Mouse (Mus musculus) urinary bladder, postnatal 14 days (tissue): ENCODE results near the gene H2-M3.
A peak's percentile ranks its signal among the peaks of the same experiment; 100 is the strongest.
"Not testable (repeated sequence)": the region's sequence is repeated elsewhere in the genome, so short reads cannot be mapped to it uniquely, and the experiment has no call there.

Source experiments
- DNase-seq: peaks from one replicate; pipeline ENCODE4 v3.0.0; 2021; ENCODE audit warnings: low spot score

Gene H2-M3

GRCm38 (mm10) chr17:37270058-37270701, at the start of gene H2-M3:
Gene H2-M3 (plus strand): TSS chr17:37270220.
- DNase-seq: peak; percentile 89

- DNase-seq: no peak
These were observed 48.1 kb upstream of the H2-M3 start for GRCm38 (mm10) chr17:37221879-37222278.

- DNase-seq: not testable (repeated sequence)
These were observed 32.8 kb upstream of the H2-M3 start, which contains the start of gene Olfr97 for GRCm38 (mm10) chr17:37237230-37237629. Gene Olfr97 (minus strand): TSS chr17:37237330.

GRCm38 (mm10) chr17:37242198-37242597, 27.8 kb upstream of the H2-M3 start:
- DNase-seq: no peak

GRCm38 (mm10) chr17:37246715-37247114, 23.3 kb upstream of the H2-M3 start:
- DNase-seq: peak; percentile 29

- no peak for DNase-seq
These were observed 20.6 kb upstream of the H2-M3 start for GRCm38 (mm10) chr17:37249460-37249859.

GRCm38 (mm10) chr17:37250544-37250943, 19.5 kb upstream of the H2-M3 start:
- DNase-seq: peak; percentile 10

GRCm38 (mm10) chr17:37263626-37264025, 6.4 kb upstream of the H2-M3 start, which contains the start of gene Olfr98:
Gene Olfr98 (minus strand): TSS chr17:37263749.
- no peak for DNase-seq

- peak; percentile 33 for DNase-seq
These were observed 677 bp downstream of the H2-M3 start for GRCm38 (mm10) chr17:37270702-37271092.

GRCm38 (mm10) chr17:37275626-37276248, 5.7 kb downstream of the H2-M3 start:
- no peak for DNase-seq

GRCm38 (mm10) chr17:37276573-37276972, 6.6 kb downstream of the H2-M3 start:
- no peak for DNase-seq

GRCm38 (mm10) chr17:37280331-37280730, 10.3 kb downstream of the H2-M3 start:
- DNase-seq: no peak

GRCm38 (mm10) chr17:37283360-37283759, 13.3 kb downstream of the H2-M3 start, which contains the start of gene Olfr99:
Gene Olfr99 (minus strand): TSS chr17:37283460.
- no peak for DNase-seq

- no peak for DNase-seq
These were observed 34.2 kb downstream of the H2-M3 start, which contains the start of gene Olfr101 for GRCm38 (mm10) chr17:37304213-37304612. Gene Olfr101 (minus strand): TSS chr17:37304313.

GRCm38 (mm10) chr17:37308483-37308882, 38.5 kb downstream of the H2-M3 start:
- no peak for DNase-seq

- DNase-seq: no peak
These were observed 40.2 kb downstream of the H2-M3 start for GRCm38 (mm10) chr17:37310146-37310699.

GRCm38 (mm10) chr17:37316954-37317353, 46.9 kb downstream of the H2-M3 start, which contains the start of gene Olfr102:
Gene Olfr102 (minus strand): TSS chr17:37317054.
- no peak for DNase-seq
